Mouse (Mus musculus) cerebellum, adult 8-10 months (tissue): ENCODE measurements around the gene Mycl.
A peak's percentile ranks its signal among the peaks of the same experiment; 100 is the strongest.
"Not testable (repeated sequence)": the region's sequence is repeated elsewhere in the genome, so short reads cannot be mapped to it uniquely, and the experiment has no call there.

Source experiments
- DNase-seq: peaks from one replicate; pipeline ENCODE4 v3.0.0; 2022

Gene Mycl

DNA sequence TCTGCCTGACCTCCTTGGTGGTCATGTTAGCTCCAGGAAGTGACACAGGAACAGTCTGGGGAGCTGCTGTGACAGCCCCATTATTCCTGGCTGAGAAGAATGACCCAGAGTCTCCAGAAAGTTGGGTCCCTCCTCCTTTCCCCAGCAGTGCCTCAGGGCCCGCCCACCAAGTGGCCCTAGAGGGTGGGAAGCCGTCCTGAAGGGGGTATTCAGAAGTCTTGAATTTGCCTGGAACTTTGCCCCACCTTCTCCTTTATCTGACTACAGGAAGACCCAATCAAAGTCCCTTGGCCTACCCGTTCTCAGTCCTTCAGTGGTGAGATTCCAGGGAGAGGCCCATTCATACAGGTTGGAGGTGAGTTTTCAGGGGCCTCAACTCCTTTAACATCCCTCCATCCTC lies 13.5 kb upstream of the Mycl start:
- no peak for DNase-seq

- DNase-seq: no peak
Measured at GRCm38 (mm10) chr4:122982537-122982936, 12.9 kb upstream of the Mycl start.

DNA sequence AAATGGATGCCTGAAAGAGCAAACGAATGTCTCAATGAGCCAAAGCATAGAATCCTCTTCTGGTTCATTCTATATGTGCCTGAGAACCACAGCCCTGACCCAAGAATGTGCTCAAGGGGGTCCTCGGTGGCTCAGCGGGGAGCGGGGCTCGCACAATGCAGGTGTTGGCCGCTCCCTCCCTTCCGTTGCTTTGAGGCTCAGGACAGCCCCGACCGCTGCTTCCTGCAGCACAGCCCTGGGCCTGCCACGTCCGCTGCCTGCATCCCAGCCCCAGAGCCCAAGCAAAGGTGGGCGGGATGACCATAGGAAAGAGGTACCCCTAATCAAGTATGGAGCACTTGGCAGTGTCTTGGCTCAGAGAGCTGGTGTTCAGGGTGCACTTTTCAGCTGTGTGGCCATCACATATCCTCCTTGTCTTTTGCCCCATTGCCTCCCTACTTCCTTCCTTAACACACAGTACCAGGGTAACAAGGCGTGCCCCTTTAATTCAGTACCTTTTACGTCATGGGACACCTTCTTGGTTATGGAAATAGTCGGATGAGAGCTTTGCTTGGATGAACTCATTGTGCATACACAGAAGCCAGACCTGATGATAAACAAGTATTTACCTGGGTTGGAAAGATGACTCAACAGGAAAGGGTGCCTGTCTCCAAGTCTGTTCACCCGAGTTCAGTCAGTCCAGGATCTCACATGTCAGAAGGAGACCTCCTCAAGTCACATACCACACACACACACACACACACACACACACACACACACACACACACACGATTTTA lies 11.8 kb upstream of the Mycl start:
- no peak for DNase-seq

DNA sequence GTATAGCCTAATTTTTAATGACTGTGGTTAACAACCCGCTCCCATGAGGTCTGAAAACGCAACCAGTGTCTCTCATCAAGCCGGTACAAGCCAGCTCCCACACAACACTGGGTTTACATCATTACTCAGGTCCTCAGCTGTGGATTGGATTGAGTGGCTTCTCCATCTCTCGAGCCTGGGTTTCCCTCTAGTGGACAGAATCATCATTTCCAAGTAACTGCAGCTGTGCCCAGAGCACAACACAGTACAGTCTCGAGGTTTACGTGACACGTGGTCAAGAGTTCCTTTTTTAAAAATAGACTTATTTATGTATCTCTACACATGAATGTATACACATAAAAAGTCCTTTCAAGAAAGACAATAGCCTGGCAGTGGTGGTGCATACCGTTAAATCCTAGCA lies 10.3 kb upstream of the Mycl start:
- DNase-seq: no peak

DNA sequence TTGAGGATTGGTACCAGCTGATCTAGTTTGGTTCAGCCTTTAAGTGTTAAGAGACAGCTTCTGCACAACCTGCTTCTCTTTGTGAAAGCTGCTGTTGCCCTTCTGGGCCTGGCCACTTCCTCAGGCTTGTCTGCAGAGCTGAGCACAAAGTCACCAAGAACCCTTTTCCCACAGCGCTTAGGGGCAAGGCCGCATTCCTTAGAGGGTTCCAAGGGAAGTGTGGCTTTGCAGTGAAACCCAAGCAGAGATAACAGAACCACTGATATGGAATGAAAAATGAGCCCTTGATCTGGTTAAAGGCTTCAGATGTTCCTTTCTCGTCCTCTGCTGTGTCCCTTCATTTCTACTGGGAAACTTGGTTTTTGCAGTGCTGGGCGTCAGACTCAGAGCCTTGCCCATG lies 8.0 kb upstream of the Mycl start:
- DNase-seq: no peak

DNA sequence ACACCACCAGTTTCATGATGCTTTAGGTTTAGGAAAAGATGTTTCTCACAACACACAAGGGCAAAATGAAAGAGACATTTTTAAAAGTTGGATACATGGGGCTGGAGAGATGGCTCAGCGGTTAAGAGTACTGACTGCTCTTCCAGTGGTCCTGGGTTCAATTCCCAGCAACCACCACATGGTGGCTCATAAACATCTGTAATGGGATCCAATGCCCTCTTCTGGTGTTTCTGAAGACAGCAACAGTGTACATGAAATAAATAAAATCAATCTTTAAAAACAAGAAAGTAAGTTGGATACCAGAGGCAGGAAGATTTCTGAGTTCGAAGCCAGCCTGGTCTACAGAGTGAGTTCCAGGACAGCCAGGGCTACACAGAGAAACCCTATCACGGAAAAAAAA lies 7.4 kb upstream of the Mycl start:
- not testable (repeated sequence) for DNase-seq

GRCm38 (mm10) chr4:122991177-122991576 lies 4.3 kb upstream of the Mycl start:
- DNase-seq: no peak

DNA sequence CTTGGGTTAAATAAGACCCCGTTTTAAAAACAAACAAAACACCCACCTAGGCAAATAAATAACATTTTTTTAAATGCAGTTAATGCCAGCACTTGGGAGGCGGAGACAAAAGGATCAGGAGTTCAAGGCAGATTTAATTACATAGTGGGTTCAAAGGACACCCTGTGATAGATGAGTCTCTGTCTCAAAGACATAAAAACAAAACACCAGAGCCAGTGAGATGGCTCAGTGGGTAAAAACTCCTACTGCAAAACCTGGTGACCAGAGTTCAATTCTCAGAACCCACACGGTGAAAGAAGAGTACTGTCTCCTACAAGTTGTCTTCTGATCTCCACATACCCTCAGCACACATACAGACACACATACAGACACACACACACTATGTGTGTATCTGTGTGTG lies 3.2 kb upstream of the Mycl start:
- no peak for DNase-seq

DNA sequence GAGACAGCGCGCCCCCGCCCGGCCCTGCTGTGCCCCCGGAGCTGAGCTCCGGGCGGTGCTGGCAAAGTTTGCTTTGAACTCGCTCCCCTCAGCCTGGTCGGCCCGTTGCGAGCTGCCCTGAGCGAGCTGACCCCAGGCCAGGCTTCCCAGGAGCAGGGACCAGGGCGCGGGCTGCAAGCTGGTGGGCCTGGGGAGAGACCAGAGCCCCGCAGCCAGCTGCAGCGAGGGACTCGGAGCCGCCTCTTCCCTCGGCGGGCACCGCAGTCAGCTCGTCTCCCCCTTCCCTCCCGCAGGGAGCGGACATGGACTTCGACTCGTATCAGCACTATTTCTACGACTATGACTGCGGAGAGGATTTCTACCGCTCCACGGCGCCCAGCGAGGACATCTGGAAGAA lies 767 bp downstream of the Mycl start:
- peak; percentile 23 for DNase-seq

- DNase-seq: no peak
Measured at GRCm38 (mm10) chr4:122996618-122997381, 1.3 kb downstream of the Mycl start.

DNA sequence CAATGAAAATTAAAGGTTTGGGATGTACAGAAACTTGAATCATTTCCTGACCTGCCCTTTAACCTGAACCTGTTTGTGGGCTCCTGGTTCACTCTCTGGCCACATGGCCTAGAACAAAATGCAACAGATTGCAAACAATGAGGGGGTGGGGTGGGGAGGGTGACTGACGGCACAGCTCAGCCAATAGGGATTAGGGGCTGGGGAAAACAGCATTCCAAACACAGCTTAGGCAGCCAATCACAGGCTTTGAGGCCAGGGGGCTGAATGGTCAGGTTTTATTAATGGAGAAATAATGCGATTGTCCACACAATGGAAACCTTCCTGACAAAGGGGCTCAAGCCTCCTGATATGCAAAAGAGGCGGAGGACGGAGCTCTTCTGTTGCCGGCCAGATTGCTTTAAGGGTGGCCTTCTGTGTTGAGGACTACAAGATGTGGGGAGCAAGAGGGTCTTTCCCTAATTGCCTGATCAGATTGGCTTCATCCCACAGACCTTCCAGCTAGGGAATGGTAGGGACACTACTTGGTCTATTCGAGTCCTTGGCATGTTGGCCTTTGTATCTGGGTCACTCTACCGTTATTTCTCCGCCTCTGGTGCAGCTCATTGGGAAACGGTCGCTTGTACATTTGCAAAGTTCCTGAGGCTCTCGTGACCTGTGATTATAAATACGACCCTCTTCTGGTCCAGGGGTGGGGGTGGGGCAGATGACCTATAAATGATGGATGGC lies 3.2 kb downstream of the Mycl start:
- no peak for DNase-seq

- DNase-seq: no peak
Measured at GRCm38 (mm10) chr4:122999263-122999691, 3.8 kb downstream of the Mycl start.

- no peak for DNase-seq
Measured at GRCm38 (mm10) chr4:123000130-123000529, 4.7 kb downstream of the Mycl start.

GRCm38 (mm10) chr4:123000617-123001342 lies 5.3 kb downstream of the Mycl start:
- no peak for DNase-seq

GRCm38 (mm10) chr4:123005054-123005966 lies 9.9 kb downstream of the Mycl start:
- DNase-seq: no peak

DNA sequence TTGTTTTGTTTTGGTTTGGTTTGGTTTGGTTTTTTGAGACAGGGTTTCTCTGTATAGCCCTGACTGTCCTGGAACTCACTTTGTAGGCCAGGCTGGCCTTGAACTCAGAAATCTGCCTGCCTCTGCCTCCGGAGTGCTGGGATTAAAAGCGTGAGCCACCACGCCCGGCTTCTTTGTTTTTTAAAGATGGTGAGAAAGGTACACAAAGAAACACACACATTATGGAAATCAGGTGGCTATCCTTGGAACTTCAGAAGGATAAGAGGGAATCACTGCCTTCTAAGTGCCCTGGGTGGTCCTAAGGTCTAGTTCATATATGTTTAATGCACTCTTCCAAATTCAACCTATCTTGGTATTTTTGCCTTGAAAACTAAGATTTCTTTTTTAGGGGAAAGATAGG lies 17.0 kb downstream of the Mycl start:
- not testable (repeated sequence) for DNase-seq

DNA sequence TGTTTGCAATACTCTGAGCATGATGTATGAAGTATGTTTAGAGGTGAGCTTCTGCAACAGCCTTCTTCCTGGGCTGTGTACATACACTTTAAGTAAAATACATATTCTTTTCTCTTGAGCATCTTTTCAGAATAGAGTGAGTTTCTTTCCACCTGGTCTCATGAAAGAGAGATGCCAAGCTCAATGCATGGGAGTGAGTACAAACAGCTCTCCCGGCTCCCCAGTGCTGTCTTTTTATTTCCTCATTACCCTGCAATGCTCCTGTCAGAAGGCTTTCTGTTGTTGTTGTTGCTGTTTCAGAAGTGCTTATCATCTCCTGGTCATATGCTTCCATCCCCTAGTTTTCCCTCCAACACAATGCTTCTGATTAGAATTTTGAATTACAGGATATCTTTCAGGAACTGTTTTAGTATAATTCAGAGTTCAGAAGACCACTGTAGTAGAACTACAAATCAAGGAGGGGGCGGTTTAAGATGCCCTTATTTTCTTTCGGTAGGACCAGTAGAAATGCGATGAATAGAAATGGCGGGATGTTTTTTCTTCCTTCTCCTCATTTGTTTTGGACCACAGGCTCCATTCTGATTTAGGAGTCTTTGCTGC lies 18.0 kb downstream of the Mycl start:
- DNase-seq: no peak

- DNase-seq: peak; percentile 14
Measured at GRCm38 (mm10) chr4:123013949-123014406, 18.5 kb downstream of the Mycl start.

DNA sequence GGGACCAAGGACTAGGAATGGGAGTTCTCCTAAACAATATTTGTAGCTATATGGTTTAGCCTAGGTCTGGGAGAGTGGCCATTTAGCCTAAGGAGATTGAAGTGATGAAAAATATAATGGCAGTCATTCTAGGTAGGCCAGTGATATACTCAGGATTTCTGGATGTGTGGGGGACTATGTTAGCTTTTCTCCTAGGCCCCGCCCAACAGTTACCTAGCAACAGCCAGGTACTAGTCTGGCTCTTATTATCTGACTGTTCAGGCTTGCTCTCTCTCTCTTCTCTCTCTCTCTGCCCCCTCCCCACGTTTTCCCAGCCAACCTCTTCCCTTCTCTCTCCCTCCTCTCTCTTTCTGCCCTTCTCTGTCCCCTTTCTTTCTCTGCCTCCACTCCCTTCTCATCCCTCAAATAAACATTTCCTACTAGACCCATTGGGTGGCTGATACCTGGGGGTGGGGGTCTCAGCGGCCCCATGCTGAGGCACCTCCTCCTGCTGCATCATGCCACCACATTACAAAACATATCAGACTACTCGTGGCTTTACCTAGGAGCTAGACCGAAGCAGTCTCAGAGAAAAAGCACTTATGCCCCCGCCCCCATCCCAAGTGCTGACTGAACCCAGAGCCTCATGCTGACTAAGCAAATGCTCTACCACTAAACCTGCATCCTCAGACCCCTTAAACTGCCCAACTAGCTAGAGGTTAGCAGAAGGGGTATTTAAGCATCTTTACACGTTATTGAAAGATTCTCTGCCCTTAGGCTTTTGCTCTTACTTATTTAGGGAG lies 19.2 kb downstream of the Mycl start:
- DNase-seq: no peak

DNA sequence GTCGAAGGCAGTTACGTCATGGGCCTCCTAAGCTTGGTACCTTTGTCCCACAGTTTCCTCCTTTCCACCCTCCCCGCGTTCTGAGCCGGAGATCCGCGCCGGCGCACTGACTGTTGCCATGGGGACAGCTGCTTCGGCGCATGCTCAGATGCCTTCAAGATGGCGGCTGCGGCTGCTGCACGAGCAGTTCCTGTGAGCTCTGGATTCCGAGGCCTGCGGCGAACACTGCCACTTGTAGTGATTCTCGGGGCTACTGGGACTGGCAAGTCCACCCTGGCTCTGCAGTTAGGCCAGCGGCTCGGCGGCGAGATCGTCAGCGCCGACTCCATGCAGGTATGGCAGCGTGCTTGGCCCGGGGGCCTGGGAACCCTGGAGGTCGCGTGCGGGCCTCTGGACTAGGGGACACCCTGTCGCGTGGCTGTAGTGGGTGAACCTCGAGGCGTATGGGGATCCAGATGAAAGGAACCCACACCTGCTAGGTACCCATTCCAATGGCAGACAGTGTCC lies 21.1 kb downstream of the Mycl start, which contains the start of gene Trit1:
Gene Trit1, plus strand, starts transcription at position 147 of the 507 bp plus-strand sequence.
- peak; percentile 89 for DNase-seq
